Mouse (Mus musculus) liver, embryonic 12.5 days (tissue): ENCODE results near the gene Faf1. TPM values are rescaled to one million over a fixed set of nuclear protein-coding genes. Genes with fewer than 3 reads are reported as not detected.

Source experiments
- ATAC-seq: fragments of 200-750 bp; cut with Nextera tagmentation; 2 replicates; pipeline ENCODE4 v1.8.0; 2017; ENCODE audit warnings: moderate number of reproducible peaks, mild to moderate bottlenecking, moderate library complexity
- H3K27ac ChIP-seq: fragments of 300-500 bp; sonication (generic); 2 replicates; pipeline ENCODE4 v1.5.1; 2016; ENCODE audit warnings: mild to moderate bottlenecking
- H3K27me3 ChIP-seq: fragments of 300-500 bp; sonication (generic); replicated peaks from 2 replicates; pipeline ENCODE4 v1.6.1; 2016; ENCODE audit warnings: mild to moderate bottlenecking, moderate library complexity
- H3K36me3 ChIP-seq: fragments of 300-500 bp; sonication (generic); 2 replicates; pipeline ENCODE4 v1.6.1; 2016; ENCODE audit warnings: mild to moderate bottlenecking, moderate library complexity
- H3K4me1 ChIP-seq: fragments of 300-500 bp; sonication (generic); 2 replicates; pipeline ENCODE4 v1.6.1; 2016
- H3K4me2 ChIP-seq: fragments of 300-500 bp; sonication (generic); 2 replicates; pipeline ENCODE4 v1.6.1; 2016; ENCODE audit warnings: mild to moderate bottlenecking, moderate library complexity
- H3K4me3 ChIP-seq: fragments of 300-500 bp; sonication (generic); 2 replicates; pipeline ENCODE4 v1.5.1; 2016; ENCODE audit warnings: mild to moderate bottlenecking, moderate library complexity
- H3K9ac ChIP-seq: fragments of 300-500 bp; sonication (generic); 2 replicates; pipeline ENCODE4 v1.6.1; 2016; ENCODE audit warnings: mild to moderate bottlenecking, moderate library complexity
- H3K9me3 ChIP-seq: fragments of 300-500 bp; sonication (generic); replicated peaks from 2 replicates; pipeline ENCODE4 v1.6.1; 2016; ENCODE audit warnings: mild to moderate bottlenecking, moderate library complexity
- WGBS: fragments of 180-500 bp; shearing (Covaris S2); methylation state at CpG from one replicate; pipeline ENCODE4 v1.1.7; 2016; ENCODE audit not compliant: insufficient replicate concordance; 5-methylcytosine and 5-hydroxymethylcytosine counted together
- polyA plus RNA-seq: library from polyadenylated mRNA; unstranded; fragments of >200 nt; fragmentation: Nextera tagmentation; extraction: Ambion mirVana; gene quantifications from 2 replicates; pipeline ENCODE4 v1.2.1, GENCODE M21; 2016

Faf1 gene
- polyA plus RNA-seq, 1 experiment from 2014 or later: 31.4 TPM

DNA sequence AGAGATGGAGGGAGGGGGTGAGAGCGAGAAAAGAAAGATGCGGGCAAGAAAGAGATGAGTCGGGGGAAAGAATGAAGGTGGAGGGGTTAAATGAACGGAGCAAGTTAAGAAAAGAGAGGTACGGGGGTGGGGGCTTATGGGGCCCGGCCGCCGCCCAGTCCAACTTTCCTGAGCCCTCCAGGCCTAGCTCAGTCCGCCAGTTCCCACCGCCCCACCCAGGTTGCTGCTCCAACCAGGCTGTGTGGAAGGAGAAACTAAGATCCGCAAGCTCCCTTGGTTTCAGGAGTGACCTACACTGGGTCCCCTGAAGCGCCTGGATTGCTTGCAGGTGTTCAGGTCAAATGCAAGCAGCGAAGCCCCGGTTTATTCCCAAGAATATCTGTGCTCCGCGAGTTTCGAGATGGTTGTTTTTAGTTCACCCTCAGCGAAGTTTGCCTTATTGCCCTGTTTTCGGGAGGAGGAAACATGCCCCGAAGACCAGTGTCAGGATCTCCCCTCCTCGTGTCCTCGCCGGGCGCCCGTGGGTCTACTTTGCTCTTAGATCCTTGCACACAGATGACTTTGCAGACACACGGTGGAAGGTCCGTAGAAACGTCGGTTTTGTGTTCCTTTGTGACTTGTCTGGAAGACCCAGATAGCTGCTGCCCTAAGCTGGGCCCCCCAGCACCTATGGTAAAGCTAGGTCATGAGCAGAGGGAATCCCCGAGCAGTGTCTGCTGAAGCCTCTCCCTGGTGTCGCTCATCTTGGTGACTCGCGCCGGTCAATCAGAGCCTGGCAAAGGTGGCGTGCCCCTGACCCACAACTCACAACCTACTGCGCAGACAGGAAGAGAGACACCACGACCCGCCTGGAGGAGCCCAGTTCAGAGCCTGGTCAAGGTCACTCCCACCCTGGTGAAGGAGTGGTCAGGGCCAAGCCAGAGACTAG, 308.4 kb downstream of the Faf1 start:
- H3K36me3 ChIP-seq: no peaks in the 10 kb centered on the region
- peaks cover 100% of the 10 kb centered on the region for H3K27me3 ChIP-seq
- WGBS: 4% methylated on average over 38 of the region's 38 CpGs
- peaks cover 25% of the 10 kb centered on the region for H3K4me1 ChIP-seq
- H3K4me3 ChIP-seq: no peak overlapping the region
- no peaks in the 10 kb centered on the region for H3K9me3 ChIP-seq
- H3K27ac ChIP-seq: no peak overlapping the region
- no peak overlapping the region for H3K4me2 ChIP-seq
- no peak for ATAC-seq
- H3K9ac ChIP-seq: no peak overlapping the region

GRCm38 (mm10) chr4:109985424-109986172, 309.2 kb downstream of the Faf1 start:
- Histone ChIP-seq H3K36me3 (no peaks in the 10 kb centered on the region), H3K4me3 (no peak overlapping the region), H3K4me1 (peaks cover 21% of the 10 kb centered on the region), H3K9ac (no peak overlapping the region), H3K27ac (no peak overlapping the region), H3K4me2 (no peak overlapping the region), H3K9me3 (no peaks in the 10 kb centered on the region), H3K27me3 (peaks cover 98% of the 10 kb centered on the region)
- WGBS: 8% methylated on average over 16 of the region's 16 CpGs
- ATAC-seq: no peak

- Histone ChIP-seq H3K27ac (no peak overlapping the region), H3K4me1 (peaks cover 21% of the 10 kb centered on the region), H3K4me3 (no peak overlapping the region), H3K27me3 (peaks cover 91% of the 10 kb centered on the region), H3K36me3 (no peaks in the 10 kb centered on the region), H3K4me2 (no peak overlapping the region), H3K9ac (no peak overlapping the region), H3K9me3 (no peaks in the 10 kb centered on the region)
- ATAC-seq: no peak
- WGBS: 5% methylated on average over 9 of the region's 9 CpGs
These were observed 309.9 kb downstream of the Faf1 start for GRCm38 (mm10) chr4:109986301-109986700.

- no peak for ATAC-seq
- 6% methylated on average over 13 of the region's 13 CpGs for WGBS
- H3K4me2 ChIP-seq: no peak overlapping the region
These were observed 310.5 kb downstream of the Faf1 start for GRCm38 (mm10) chr4:109986748-109987355.

DNA sequence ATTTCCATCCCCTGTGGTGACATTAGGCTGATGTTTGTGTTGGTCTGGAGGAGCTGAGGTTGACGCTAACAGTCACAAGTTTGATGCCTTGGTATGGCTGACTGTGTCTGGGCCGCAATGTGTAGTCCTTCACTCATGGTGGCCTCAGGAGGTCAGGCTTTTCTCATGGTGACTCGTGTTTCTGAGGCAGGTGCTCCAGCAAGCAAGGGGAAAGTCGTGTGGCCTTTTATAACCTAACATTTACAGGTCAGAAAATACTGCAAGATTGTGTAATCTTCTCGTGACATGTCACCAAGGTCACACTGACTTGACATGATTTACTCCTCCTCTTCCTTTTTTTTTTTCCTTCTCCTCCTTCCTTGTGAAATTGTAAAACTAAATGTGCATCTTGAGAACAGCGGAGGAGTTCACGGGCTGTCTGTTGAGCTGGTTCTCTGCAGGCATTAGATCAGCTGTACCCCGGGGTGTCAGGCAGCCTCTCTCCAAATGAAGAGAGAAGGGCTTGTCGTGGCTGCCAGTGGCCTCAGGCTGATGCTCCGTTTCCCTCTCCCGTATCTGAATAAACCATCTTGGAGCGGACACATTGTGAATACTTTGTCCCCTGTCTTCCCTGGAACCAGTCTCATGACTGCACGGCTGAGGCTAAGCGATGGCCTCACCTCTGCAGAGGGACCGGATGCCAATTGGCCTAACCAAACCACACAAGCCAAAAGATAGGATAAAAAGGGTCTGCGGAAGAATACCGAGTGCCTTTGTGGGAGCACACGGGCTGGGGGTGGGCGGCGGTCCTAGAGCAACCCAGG, 311.4 kb downstream of the Faf1 start:
- Histone ChIP-seq H3K9ac (no peak overlapping the region), H3K4me2 (no peak overlapping the region), H3K4me3 (no peak overlapping the region), H3K4me1 (peaks cover 8% of the 10 kb centered on the region; the same call in 1 of the 2 replicates), H3K27me3 (peaks cover 88% of the 10 kb centered on the region), H3K9me3 (no peaks in the 10 kb centered on the region), H3K36me3 (no peaks in the 10 kb centered on the region), H3K27ac (no peak overlapping the region)
- no peak for ATAC-seq
- 2% methylated on average over 20 of the region's 20 CpGs for WGBS

More at GRCm38 (mm10) chr4:109986748-109987355, 310.5 kb downstream of the Faf1 start:
- Histone ChIP-seq H3K9me3 (no peaks in the 10 kb centered on the region), H3K9ac (no peak overlapping the region), H3K36me3 (no peaks in the 10 kb centered on the region), H3K27ac (no peak overlapping the region), H3K27me3 (peaks cover 89% of the 10 kb centered on the region), H3K4me1 (peaks cover 17% of the 10 kb centered on the region), H3K4me3 (no peak overlapping the region)

GRCm38 (mm10) chr4:109988411-109988810, 312.0 kb downstream of the Faf1 start:
- WGBS: 9% methylated on average over 5 of the region's 5 CpGs
- Histone ChIP-seq H3K36me3 (no peaks in the 10 kb centered on the region), H3K4me3 (no peak overlapping the region), H3K9me3 (no peaks in the 10 kb centered on the region), H3K4me2 (no peak overlapping the region), H3K9ac (no peak overlapping the region), H3K27ac (no peak overlapping the region), H3K27me3 (peaks cover 86% of the 10 kb centered on the region), H3K4me1 (0 out of 2 replicates have a peak, but pooled peaks cover 7% of the 10 kb centered on the region)
- ATAC-seq: no peak

DNA sequence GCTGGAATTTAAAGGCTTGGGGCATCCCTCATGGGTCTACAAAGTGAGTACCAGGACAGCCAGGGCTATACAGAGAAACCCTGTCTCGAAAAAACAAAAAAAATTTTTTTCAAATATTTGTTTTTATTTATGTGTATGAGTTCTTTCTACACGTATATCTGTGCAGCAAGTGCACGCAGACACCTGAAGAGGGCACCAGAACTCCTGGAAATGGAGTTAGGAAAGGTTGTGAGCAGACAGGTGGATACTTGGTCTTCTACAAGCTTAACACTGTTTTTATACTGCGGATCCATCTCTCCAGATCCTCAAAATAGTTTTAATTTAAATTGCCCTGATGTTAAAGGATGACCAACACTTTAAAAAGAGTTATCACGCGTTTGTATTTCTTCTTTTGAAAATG, 312.8 kb downstream of the Faf1 start:
- Histone ChIP-seq H3K4me1 (no peaks in the 10 kb centered on the region), H3K4me2 (no peak overlapping the region), H3K27ac (no peak overlapping the region), H3K36me3 (no peaks in the 10 kb centered on the region), H3K4me3 (no peak overlapping the region), H3K9me3 (no peaks in the 10 kb centered on the region), H3K9ac (no peak overlapping the region), H3K27me3 (peaks cover 86% of the 10 kb centered on the region)
- no peak for ATAC-seq
- 28% methylated on average over 6 of the region's 6 CpGs for WGBS

GRCm38 (mm10) chr4:110006044-110006443, 329.7 kb downstream of the Faf1 start:
- Histone ChIP-seq H3K36me3 (no peaks in the 10 kb centered on the region), H3K27me3 (peaks cover 4% of the 10 kb centered on the region; the same call in 1 of the 2 replicates), H3K9me3 (no peaks in the 10 kb centered on the region), H3K27ac (no peak overlapping the region), H3K4me1 (no peaks in the 10 kb centered on the region), H3K9ac (no peak overlapping the region), H3K4me2 (no peak overlapping the region), H3K4me3 (no peak overlapping the region)
- ATAC-seq: no peak
- 72% methylated on average over 1 of the region's 1 CpGs for WGBS

Other genes with a start within 250 kb of the Faf1 start
- 41.3 and 44.7 TPM in 2 replicates for gene Rnf11, start 191.9 kb upstream of the Faf1 start, polyA plus RNA-seq
- not detected in 2 replicates for gene 4930522H14Rik, start 145.3 kb upstream of the Faf1 start, polyA plus RNA-seq
- gene Cdkn2c, start 9.4 kb upstream of the Faf1 start, polyA plus RNA-seq: 14.8 and 15.7 TPM in 2 replicates